Mouse (Mus musculus) kidney, adult 2 months (tissue): ENCODE results near the gene Rrbp1. TPM values are rescaled to one million over a fixed set of nuclear protein-coding genes. Genes with fewer than 3 reads are reported as not detected.
A peak's percentile ranks its signal among the peaks of the same experiment; 100 is the strongest.

Experiments used
- DNase-seq: peaks from one replicate; pipeline ENCODE4 v3.0.0; 2021
- H3K27ac ChIP-seq: fragments of 200-500 bp; 2 replicates; pipeline ENCODE4 v1.5.1; 2012; ENCODE audit warnings: low read depth, low read length, control low read depth, inconsistent platforms; ENCODE audit not compliant: insufficient read depth
- H3K27me3 ChIP-seq: fragments of 200-500 bp; replicated peaks from 2 replicates; pipeline ENCODE4 v1.6.1; 2012; ENCODE audit warnings: mild to moderate bottlenecking, moderate library complexity, low read length, inconsistent platforms; ENCODE audit not compliant: control insufficient read depth, insufficient read depth
- H3K36me3 ChIP-seq: fragments of 200-500 bp; 2 replicates; pipeline ENCODE4 v1.6.1; 2012; ENCODE audit warnings: mild to moderate bottlenecking, moderate library complexity, low read length, inconsistent platforms; ENCODE audit not compliant: control insufficient read depth, insufficient read depth
- H3K4me1 ChIP-seq: fragments of 200-500 bp; 2 replicates; pipeline ENCODE4 v1.6.1; 2011; ENCODE audit warnings: low read length; ENCODE audit not compliant: control insufficient read depth, insufficient read depth
- H3K4me3 ChIP-seq: fragments of 200-500 bp; 2 replicates; pipeline ENCODE4 v1.5.1; 2011; ENCODE audit warnings: mild to moderate bottlenecking, low read depth, low read length, control low read depth; ENCODE audit not compliant: insufficient read depth
- CTCF ChIP-seq: fragments of 200-500 bp; conservative IDR thresholded peaks from 2 replicates; pipeline ENCODE4 v1.5.1; 2011; ENCODE audit warnings: low read depth, mild to moderate bottlenecking, control low read depth, low read length, moderate library complexity, mixed read lengths; ENCODE audit not compliant: insufficient read depth, insufficient read length
- POLR2A ChIP-seq: fragments of 200-500 bp; IDR thresholded peaks from one replicate; pipeline ENCODE4 v1.6.1; 2011; ENCODE audit warnings: low read depth, low read length, control low read depth
- WGBS: fragments of 180-500 bp; shearing (Covaris S2); methylation state at CpG from one replicate; pipeline ENCODE4 v1.1.7; 2018; 5-methylcytosine and 5-hydroxymethylcytosine counted together
- polyA plus RNA-seq: library from polyadenylated mRNA; depleted of rRNA; stranded (reverse); fragments of >200 nt; gene quantifications from 2 replicates; pipeline ENCODE4 v1.2.3, GENCODE M21; 2012

The Rrbp1 gene
- polyA plus RNA-seq, 1 experiment = 69.2 TPM

- H3K4me1 ChIP-seq = peaks cover 2% of the 10 kb centered on the region; the same call in 1 of the 2 replicates
- WGBS = 67% methylated on average over 5 of the region's 5 CpGs
- H3K27ac ChIP-seq = no peak overlapping the region
- H3K4me3 ChIP-seq = no peak overlapping the region
- H3K36me3 ChIP-seq = no peaks in the 10 kb centered on the region
- TF ChIP-seq CTCF (no peak), POLR2A (no peak)
- DNase-seq = no peak
- no peaks in the 10 kb centered on the region for H3K27me3 ChIP-seq
Observed at GRCm38 (mm10) chr2:144014481-144014880, 3.4 kb upstream of the Rrbp1 start.

DNA sequence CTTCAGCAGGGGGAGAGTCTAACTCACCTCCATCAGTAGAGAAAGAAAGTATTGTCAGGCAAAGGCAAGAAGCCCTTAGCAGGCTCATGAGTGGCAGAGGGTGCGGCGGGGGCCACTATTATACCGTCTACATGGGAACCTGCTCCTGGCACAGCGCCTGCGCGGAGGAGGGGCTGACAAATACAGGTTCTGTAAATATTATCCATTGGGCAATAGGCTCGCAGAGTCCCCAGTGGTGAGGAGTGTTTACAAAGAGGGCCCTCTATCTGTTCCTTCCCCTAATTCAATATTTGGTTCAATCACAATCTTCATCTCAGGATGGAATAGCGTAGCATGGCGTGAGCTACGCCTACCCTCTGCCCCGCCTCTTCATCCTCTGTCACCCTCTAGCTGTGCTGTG, 3.0 kb upstream of the Rrbp1 start:
- TF ChIP-seq CTCF = no peak
- no peak for TF ChIP-seq POLR2A
- Histone ChIP-seq H3K36me3 (no peaks in the 10 kb centered on the region), H3K27me3 (no peaks in the 10 kb centered on the region), H3K4me1 (peaks cover 6% of the 10 kb centered on the region; the same call in 1 of the 2 replicates), H3K4me3 (no peak overlapping the region), H3K27ac (no peak overlapping the region)
- 85% methylated on average over 11 of the region's 11 CpGs for WGBS
- DNase-seq = no peak

DNA sequence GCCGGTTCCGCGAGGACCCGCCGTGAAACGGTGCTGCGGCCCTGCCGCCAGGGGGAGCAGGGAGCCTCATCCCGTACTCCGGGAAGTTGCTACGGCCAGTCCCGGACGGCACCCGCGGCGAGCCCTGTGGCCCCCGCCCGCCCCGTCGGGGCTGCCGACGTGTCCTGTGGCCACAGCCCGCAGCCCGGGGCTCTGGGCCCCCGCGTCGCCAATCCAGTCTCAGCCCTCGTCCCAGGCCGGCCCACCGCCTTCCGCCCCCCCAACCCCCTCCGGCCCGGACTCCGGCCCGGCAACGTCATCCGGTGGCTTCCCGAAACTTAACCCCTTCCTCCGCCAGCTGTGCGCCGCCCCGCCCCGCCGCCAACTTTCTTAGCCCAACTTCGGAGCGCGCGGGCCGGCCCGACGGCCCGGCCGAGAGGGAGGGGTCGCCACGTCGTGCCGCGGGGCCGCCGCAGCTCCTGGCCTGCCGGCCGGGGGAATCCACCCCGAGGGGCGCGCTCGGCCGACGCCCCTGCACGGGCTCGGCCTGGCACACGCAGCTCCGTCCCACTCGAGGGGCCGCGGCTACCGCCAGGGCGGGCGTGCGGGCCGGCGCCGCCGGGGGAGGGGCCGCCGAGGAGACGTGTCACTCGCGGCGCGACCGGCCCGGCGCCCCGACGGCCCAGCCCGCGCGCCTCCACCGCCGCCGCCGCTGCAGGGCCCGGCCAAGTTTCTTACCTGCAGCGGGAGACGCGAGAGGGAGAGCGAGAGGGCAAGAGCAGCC, 600 bp downstream of the Rrbp1 start:
- H3K27me3 ChIP-seq = no peaks in the 10 kb centered on the region
- peak overlapping the region; percentile 84 for H3K27ac ChIP-seq
- H3K36me3 ChIP-seq = no peaks in the 10 kb centered on the region
- H3K4me3 ChIP-seq = peak overlapping the region; percentile 76
- TF ChIP-seq CTCF = peak; percentile 63
- no peak for TF ChIP-seq POLR2A
- peak; percentile 87 for DNase-seq
- under 1% methylated on average over 105 of the region's 107 CpGs for WGBS
- peaks cover 24% of the 10 kb centered on the region for H3K4me1 ChIP-seq

- H3K27me3 ChIP-seq = no peaks in the 10 kb centered on the region
- WGBS = 2% methylated on average over 30 of the region's 30 CpGs
- peak overlapping the region; percentile 73 for H3K27ac ChIP-seq
- H3K4me3 ChIP-seq = peak overlapping the region; percentile 76
- DNase-seq = peak; percentile 88
- peaks cover 30% of the 10 kb centered on the region for H3K4me1 ChIP-seq
- H3K36me3 ChIP-seq = no peaks in the 10 kb centered on the region
- no peak for TF ChIP-seq CTCF
- TF ChIP-seq POLR2A = no peak
Observed at GRCm38 (mm10) chr2:144009551-144010281, 1.3 kb downstream of the Rrbp1 start.

DNA sequence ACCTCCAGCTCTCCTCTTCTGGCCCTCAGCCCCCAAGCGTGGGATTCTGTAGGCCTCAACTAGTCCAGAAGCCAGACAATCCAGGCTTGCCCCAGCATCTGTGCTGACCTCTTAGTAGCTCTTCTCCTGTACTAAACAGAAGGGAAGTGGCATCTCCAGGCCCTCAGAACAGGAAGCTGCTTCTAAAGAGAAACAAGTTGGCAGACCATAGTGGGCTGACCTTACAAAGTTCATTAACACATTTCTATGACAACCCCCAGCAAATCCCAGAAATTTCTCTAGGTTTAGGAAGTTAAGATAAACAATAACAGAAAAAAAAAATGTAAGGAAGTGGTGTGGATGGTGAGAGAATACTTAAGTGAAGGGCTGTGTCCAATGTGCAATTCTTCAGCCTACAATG, 2.0 kb downstream of the Rrbp1 start:
- no peak overlapping the region for H3K4me3 ChIP-seq
- no peak for DNase-seq
- WGBS = 52% methylated on average over 1 of the region's 1 CpGs

DNA sequence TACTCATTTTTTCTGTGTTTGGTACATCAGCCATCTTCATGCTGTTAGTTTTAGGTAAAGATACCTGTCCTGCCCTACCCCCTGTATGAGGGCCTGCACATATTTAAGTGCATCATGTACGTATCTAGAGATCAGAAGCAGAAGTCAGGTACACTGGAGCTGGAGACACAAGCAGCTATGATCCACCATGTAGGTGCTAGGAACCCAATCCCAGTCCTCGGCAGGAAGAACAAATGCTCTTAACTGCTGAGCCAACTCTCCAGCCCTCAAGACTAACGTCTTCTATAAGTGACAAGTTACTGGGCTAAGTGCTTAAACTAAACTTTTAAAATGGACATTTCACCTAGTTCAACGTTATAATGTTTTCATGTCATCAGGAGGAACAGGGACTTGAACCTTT, 3.9 kb downstream of the Rrbp1 start:
- WGBS = 77% methylated on average over 4 of the region's 4 CpGs
- no peak overlapping the region for H3K4me3 ChIP-seq
- no peak overlapping the region for H3K27ac ChIP-seq
- DNase-seq = no peak
- TF ChIP-seq CTCF = no peak
- no peak for TF ChIP-seq POLR2A
- H3K4me1 ChIP-seq = peaks cover 52% of the 10 kb centered on the region
- no peaks in the 10 kb centered on the region for H3K27me3 ChIP-seq
- no peaks in the 10 kb centered on the region for H3K36me3 ChIP-seq

More for the DNA sequence above, 2.0 kb downstream of the Rrbp1 start:
- Histone ChIP-seq H3K36me3 (no peaks in the 10 kb centered on the region), H3K27me3 (no peaks in the 10 kb centered on the region), H3K27ac (peak overlapping the region; percentile 73; the same call in 1 of the 2 replicates), H3K4me1 (peaks cover 35% of the 10 kb centered on the region)
- TF ChIP-seq CTCF = no peak
- no peak for TF ChIP-seq POLR2A

GRCm38 (mm10) chr2:144006686-144007085, 4.4 kb downstream of the Rrbp1 start:
- Histone ChIP-seq H3K36me3 (no peaks in the 10 kb centered on the region), H3K27ac (no peak overlapping the region), H3K27me3 (no peaks in the 10 kb centered on the region), H3K4me3 (no peak overlapping the region), H3K4me1 (peaks cover 56% of the 10 kb centered on the region)
- WGBS = 53% methylated on average over 6 of the region's 6 CpGs
- no peak for TF ChIP-seq POLR2A
- TF ChIP-seq CTCF = no peak
- DNase-seq = no peak
